Mouse (Mus musculus): ENCODE data around the gene Rnh1.

Gene Rnh1

DNA sequence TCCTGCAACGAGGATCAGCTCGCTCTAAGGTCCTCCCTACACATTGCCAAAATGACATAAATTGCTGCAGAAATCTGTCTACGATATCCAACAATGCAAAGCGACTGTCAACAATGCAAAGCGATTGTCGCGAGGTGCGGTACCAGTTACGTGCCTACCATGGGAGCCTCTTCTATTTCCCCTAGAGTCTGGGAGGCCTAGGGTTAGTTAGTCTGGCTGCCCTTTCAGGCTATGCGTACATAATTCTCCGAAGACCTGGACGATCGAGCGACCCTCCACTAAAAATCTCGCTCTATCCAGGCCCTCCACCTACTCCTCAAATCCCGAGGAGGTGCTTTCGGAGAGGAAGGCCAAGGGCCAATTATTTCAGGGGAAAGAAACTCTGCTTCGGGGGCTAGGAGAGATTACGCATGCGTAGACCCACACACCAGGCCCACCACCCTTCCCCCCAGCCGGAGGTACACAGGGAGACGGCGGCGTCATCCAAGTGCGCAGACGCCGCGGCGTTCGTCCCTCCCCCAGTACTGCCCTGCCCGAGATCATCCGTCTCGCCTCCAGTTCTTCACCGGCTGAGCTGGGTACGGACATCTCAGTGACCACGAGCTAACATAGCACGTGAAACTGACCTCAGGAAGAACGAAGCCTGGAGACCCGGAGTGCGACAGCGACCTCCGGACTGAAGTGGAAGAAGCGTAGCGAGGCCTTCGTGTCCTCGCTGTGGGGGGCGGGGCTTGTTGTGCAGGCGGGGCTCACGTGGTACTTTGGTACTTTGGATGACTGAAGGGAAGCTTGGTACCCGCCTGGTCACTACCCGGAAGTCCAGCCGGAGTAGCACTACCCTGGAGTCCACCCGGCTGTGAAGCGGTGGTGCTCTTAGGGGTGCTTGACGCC lies at the start of gene Rnh1:
Rnh1 (minus strand) TSS at position 742 of the 891 bp plus-strand sequence.
- peak; percentile 75 to 89 for DNase-seq (ENCODE audit: low spot score in 2 of 2)

- no peak for DNase-seq (ENCODE audit: low spot score in 2 of 2)
Observed at GRCm38 (mm10) chr7:141222126-141222467, 49.4 kb upstream of the Rnh1 start.

DNA sequence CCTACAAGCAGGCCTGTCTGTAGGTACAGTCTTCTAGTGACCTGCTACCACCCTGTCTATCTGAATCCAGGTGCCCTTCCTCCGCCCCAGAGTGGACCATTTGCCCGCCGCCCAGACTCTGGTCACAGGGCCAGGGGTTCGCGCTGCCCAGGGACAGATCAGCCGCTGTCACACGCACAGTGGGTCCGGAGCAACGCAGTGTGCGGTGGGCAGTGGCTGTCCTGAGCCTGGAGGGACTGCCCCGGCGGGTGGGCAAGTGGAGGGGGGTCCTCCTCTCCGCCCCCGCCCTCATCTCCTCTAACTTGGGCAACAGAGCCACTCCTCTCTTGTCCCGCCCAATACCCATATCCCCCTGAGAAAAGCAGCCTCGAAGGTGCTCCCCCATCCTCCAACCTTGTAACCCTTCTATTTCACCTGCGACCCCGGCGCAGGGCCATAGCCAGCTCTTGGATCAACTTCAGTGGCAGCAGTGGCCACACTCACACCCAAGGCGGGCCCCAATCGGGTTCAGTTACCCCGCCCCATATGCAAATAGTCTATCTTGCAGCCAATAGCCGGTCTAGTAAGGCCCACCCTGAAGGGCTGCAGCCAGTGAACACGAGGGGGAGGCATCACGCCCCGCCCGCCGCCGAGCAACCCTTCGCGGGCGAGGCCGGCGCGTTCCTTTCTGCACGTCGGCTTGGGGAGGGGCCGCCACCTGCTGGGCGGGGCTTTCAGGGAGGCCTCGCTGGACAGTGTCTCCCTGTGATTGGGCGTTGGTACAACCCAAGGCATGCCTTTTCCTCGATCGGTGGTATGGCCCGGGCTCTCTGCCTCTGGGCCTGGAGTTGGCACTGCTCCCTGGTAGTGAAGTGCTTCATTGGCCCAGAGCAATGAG lies 48.8 kb upstream of the Rnh1 start:
- peak; percentile 90 to 95 for DNase-seq (ENCODE audit: low spot score in 2 of 2)

DNA sequence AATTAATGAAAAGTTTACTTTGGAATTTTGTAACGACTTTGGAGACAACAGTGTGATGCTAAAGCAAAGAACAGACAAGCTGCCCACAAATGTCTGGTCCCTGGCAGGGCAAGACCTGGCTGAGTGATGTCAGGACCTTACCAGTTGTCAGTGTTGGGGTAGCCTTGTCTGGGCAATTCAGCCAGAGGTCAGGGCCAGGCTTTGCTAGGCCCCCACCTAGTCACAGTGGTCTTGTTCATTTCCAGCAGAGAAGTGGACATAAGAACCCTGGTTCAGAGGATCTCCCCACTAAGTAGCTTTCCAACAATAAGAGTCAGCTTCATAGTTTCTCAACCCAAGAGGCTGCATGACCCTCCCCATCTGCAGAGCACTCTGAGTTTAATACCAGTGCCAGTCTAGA lies 47.7 kb upstream of the Rnh1 start:
- DNase-seq (ENCODE audit: low spot score in 2 of 2): no peak

- no peak for DNase-seq (ENCODE audit: low spot score in 2 of 2)
Observed at GRCm38 (mm10) chr7:141219558-141220099, 47.0 kb upstream of the Rnh1 start.

DNA sequence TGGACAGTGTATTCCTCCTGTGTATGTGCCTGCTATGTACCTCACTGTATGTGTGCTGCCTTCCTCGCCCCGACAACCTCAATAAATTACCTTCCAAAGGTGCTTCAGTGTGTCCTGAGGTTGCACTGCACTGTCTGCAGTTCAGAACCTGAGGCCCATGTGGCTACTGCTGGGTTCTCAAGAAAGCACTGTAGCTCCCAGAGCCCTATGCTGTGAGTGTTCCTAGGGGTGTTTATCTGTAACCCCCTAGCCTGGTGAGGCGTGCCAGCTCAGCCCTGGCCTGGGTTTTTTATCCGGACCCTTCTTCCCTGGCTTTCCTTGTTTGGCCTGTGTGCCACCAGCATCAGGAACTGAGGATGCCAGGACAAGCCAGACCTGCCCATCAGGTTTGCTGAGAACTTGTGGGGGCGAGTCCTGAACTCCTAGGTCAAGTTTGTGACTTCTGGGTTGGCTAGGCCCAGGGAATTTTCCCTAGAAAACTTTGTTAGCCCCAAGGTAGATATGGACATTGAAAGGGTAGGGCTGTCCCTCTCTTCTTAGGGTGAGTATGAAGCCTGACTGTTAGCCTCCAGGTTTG lies 46.0 kb upstream of the Rnh1 start:
- no peak for DNase-seq (ENCODE audit: low spot score in 2 of 2)

- DNase-seq (ENCODE audit: low spot score in 2 of 2): no peak
Observed at GRCm38 (mm10) chr7:141218141-141218540, 45.5 kb upstream of the Rnh1 start.

- no peak for DNase-seq (ENCODE audit: low spot score in 2 of 2)
Observed at GRCm38 (mm10) chr7:141217343-141218013, 44.8 kb upstream of the Rnh1 start.

DNA sequence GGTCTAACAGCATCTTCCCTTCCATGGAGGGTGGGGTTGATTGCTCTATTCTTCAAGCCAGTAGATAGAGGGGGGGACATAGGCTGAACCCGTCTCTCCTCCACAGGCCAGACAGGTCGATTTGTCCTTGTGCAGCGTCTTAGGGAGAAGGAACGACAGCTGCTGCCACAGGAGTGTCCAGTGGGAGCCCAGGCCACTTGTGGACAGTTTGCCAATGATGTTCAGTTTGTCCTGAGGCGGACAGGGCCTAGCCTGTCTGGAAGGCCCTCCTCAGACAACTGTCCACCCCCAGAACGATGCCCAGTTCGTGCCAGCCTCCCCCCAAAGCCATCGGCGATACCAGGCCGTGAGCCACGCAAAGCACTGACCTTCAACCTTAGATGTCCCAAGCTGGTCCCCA lies 44.2 kb upstream of the Rnh1 start:
- DNase-seq (ENCODE audit: low spot score in 2 of 2): no peak

DNA sequence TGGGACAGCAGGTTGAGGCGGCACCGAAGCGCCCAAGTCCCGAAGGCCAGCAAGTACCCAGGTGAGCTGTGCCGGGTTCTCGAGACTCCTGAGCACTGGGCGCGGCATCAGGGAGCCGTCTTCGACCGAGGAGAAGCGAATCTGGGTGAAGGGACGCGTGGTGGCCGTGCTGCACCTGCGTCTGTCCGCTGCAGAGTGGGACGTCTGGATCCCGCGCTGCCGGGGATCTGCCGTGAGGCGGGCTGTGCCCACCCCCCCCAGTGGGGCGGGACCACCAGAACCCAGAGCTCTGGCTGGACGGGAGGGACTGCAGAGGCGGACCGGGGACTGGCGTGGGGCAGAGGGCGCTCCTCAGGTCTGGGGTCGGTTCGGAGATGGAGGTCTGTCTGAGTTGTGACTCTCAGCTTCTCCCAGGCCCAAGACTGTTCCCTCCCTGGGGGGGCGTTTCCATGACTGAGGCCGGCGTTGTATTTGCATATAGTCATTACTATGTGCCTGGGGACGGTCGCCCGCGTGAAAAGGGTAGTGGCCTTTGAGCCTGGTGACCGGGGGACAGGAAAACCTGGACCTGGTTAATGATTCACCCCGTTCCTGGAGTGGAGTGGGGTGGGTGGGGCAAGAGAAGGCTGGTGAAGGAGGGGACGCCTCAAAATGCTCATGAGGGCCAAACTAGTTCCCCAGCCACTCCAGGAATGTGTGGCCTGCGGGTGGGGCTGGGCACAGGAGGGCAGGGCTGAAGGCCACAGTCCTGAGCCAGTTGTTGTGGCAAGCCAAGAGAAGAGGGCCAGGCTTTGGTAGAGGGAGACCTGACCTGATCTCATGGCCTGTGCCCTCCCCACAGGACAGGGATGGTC lies 43.5 kb upstream of the Rnh1 start:
- DNase-seq (ENCODE audit: low spot score in 2 of 2): no peak

DNA sequence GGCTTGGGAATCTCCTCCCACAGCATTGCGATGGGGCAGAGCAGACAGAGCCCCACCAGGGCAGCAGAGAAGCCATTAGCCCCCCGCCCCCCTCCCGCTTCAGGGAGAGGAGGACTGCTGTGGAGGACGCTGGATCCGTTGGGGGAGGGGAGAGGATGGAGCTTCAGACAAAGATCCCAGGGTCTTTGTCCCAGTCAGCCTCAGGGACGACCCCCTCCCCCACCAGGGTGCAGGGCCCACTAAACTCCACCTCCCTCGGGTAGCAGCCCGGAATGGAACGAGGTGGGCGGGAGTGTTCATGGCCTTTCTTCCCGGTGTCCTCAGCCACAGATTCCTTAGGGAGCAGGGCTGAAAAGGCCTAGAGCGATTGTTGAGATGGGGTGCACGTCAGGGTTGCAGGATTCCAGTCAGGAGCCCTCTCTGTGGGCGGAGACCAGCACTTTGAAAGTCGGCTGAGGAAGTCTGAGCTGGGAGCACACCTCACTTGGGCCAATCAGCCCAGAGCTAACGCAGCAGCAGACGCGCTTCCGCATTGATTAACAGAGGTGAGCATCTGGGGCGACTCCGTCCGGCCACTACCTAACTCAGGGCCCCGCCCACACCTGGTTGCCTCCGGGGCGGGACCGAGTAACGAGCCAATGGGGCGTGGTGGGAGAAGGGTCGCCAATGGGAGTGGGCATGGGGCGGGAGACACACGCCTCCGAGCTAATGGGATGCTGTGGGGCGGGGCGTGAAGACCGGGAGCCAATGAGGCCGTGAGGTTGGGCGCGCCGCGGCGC lies 42.6 kb upstream of the Rnh1 start, which contains the start of gene Rassf7:
Rassf7 (plus strand) TSS at position 760 of the 779 bp plus-strand sequence.
- peak; percentile 68 to 86 for DNase-seq (ENCODE audit: low spot score in 2 of 2)

DNA sequence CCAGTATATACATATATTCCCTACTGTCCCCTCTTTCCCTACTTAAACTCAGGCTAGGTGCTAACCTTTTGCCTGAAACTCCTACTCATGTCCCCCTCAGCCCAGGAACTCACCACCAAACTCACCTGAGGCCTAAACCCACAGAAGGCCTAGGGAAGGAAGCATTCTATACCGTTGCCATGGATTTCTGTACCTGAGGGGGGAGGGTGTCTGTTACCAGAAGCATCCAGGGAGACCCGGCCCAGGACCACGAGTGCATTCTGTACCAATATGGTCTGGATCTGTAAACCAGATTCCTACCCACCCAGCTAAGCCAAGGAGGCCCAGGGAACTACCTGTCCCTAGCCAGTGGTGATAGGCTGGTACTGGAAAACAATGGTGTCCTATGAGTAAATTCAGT lies 41.7 kb upstream of the Rnh1 start:
- DNase-seq (ENCODE audit: low spot score in 2 of 2): no peak

GRCm38 (mm10) chr7:141213605-141214235 lies 41.1 kb upstream of the Rnh1 start, which contains the start of gene Lmntd2:
Gene Lmntd2 (minus strand): TSS chr7:141214080.
- DNase-seq (ENCODE audit: low spot score in 2 of 2): no peak

DNA sequence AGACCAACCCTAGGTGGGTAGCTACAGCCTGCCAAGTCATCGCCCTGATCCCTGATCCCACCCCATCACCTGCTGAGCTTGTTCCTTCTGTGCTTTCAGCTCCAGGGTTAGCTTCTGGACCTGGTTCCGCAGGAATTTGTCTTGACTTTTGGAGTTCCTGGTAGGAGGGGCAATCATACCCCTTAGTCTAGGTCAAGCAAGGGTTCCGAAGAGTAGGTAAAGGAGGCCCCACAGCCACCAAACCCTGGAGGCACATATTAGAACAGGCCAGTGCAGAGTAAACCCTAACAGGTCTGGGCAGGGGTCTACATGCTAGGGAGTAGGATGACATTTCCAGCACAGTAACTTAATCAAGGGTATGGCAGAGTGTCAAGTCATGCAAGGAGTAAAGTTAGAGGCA lies 40.5 kb upstream of the Rnh1 start:
- DNase-seq (ENCODE audit: low spot score in 2 of 2): no peak

GRCm38 (mm10) chr7:141210606-141211131 lies 38.0 kb upstream of the Rnh1 start:
- DNase-seq (ENCODE audit: low spot score in 2 of 2): no peak

DNA sequence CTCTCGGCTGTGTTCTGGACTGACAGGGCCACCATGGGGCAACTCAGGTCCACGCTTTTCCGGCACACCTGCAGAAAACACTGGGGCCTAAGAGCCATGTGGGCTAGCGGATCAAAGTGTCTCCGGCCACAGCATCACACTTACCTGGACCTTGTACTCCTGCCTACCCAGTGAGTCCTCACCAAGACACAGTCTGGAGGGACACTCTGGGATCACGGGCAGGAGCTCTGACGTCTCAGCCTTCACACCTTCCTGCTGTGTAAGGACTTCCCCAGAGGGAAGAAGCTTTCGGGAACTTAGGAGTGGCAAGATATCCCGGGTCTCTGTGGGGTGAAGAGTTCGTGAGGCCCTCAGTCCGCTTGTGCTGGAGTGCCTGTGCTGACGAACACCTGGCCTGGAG lies 37.5 kb upstream of the Rnh1 start:
- no peak for DNase-seq (ENCODE audit: low spot score in 2 of 2)

DNA sequence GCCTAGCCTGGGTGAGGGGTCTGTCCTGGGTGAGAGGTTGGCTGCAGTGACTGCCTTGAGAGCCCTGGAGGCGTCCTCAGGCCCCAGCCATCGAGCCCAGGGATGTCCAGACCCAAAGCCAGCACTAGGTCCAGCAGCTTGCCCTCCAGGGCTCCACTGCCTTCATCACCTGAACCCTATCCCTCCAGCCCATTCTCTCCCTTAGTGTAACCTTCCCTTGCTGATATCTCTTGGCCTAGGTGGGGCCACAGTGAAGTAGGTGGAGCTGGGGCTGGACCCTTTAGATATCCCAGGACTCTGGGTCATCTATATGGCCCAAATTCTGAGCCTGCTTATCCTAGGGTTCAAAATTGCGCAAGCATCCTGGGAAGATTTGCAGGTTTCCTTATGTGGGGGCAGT lies 36.9 kb upstream of the Rnh1 start:
- DNase-seq (ENCODE audit: low spot score in 2 of 2): no peak

DNA sequence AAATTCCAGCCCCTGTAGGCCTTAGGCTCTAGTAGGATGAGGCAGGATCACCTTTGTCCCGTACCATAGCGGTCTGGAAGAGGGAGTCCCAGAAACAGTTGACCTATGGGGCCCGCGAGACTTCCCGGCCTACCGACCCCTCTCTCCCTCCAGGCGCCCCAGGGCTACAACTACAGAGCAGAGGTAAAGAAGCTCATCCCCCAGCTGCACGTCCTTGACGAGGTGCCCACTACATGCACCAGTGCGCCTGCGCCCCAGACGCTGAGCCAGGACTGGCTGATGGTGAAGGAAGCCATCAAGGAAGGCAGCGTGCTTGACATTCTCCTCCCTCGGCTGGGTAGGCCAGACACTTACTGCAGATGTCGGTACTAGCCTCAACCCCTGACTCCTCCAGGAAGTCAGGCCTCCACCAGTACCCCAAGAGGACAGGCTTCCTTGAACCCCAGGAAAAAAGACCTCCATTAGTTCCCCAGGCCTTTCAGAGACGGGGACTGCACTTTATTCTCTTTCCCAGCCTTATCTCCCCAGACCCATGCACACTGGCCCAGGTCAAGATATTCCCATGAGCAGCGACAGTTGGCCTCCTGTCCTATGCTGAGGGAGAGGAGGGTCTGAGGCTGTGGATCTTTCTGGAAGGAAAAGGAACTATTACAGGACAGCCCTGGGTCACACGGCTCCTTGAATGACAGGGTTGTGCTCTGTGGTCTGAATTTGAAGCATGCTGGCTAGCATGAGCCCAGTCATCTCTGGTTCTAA lies 33.7 kb upstream of the Rnh1 start:
- no peak for DNase-seq (ENCODE audit: low spot score in 2 of 2)
